Mouse (Mus musculus) forebrain, embryonic 11.5 days (tissue): ENCODE data around the gene Foxp1. TPM values are rescaled to one million over a fixed set of nuclear protein-coding genes. Genes with fewer than 3 reads are reported as not detected.

ENCODE experiments used
- ATAC-seq: fragments of 200-750 bp; cut with Nextera tagmentation; replicated peaks from 2 replicates; pipeline ENCODE4 v1.8.0; 2017; ENCODE audit warnings: moderate TSS enrichment; ENCODE audit not compliant: low FRiP score
- DNase-seq: peaks from one replicate; pipeline ENCODE4 v3.0.0-alpha.2; 2017; ENCODE audit warnings: low spot score
- H3K27ac ChIP-seq: fragments of 300-500 bp; sonication (generic); 2 replicates; pipeline ENCODE4 v1.5.1; 2014; ENCODE audit warnings: low read depth, low read length
- H3K27me3 ChIP-seq: fragments of 300-500 bp; sonication (generic); 2 replicates; pipeline ENCODE4 v1.6.1; 2014; ENCODE audit warnings: mild to moderate bottlenecking, low read length, mixed read lengths; ENCODE audit not compliant: control insufficient read depth, insufficient read depth
- H3K36me3 ChIP-seq: fragments of 300-500 bp; sonication (generic); 2 replicates; pipeline ENCODE4 v1.6.1; 2014; ENCODE audit warnings: mild to moderate bottlenecking, low read length, moderate library complexity, mixed read lengths; ENCODE audit not compliant: control insufficient read depth, insufficient read depth
- H3K4me1 ChIP-seq: fragments of 300-500 bp; sonication (generic); replicated peaks from 2 replicates; pipeline ENCODE4 v1.6.1; 2014; ENCODE audit warnings: low read length, mixed read lengths; ENCODE audit not compliant: control insufficient read depth, insufficient read depth
- H3K4me2 ChIP-seq: fragments of 300-500 bp; sonication (generic); 2 replicates; pipeline ENCODE4 v1.6.1; 2014; ENCODE audit warnings: low read depth, mild to moderate bottlenecking, low read length, moderate library complexity, mixed read lengths; ENCODE audit not compliant: severe bottlenecking
- H3K4me3 ChIP-seq: fragments of 300-500 bp; sonication (generic); 2 replicates; pipeline ENCODE4 v1.5.1; 2014; ENCODE audit warnings: low read depth, low read length
- H3K9ac ChIP-seq: fragments of 300-500 bp; sonication (generic); 2 replicates; pipeline ENCODE4 v1.6.1; 2014; ENCODE audit warnings: low read length
- H3K9me3 ChIP-seq: fragments of 300-500 bp; sonication (generic); 2 replicates; pipeline ENCODE4 v1.6.1; 2016; ENCODE audit warnings: low read length, mixed read lengths; ENCODE audit not compliant: control insufficient read depth
- WGBS: fragments of 180-500 bp; shearing (Covaris S2); extraction: QIAGEN DNeasy Blood & Tissue Kit; methylation state at CpG from one replicate; pipeline ENCODE4 v1.1.7; 2014; 5-methylcytosine and 5-hydroxymethylcytosine counted together
- polyA plus RNA-seq: library from polyadenylated mRNA; unstranded; fragments of >200 nt; fragmentation: Nextera tagmentation; extraction: Ambion mirVana; gene quantifications from 2 replicates; pipeline ENCODE4 v1.2.1, GENCODE M21; 2014

The Foxp1 gene
- polyA plus RNA-seq, 1 experiment from 2014 or later: 91.5 TPM

DNA sequence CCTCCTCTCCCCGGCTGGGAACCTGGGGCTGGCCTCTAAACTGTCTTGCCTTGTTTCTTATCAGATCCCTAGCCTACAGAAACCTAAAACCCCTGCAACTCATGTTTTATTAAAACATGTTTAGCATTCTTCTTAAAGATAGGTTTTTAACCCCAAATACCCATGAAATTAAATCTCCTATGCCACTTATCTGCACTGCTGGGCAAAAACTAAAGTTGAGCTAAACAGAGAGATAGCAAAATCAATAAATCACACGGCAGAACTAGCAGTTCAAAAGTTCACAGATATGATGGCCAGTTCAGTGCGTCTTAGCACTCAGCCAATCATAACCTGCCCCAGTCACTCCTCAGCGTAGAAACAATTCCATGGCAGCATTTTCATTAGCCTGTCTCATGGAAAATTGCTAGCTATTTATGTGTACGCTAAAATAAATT, 316.1 kb downstream of the Foxp1 start:
- no peaks in the 10 kb centered on the region for H3K36me3 ChIP-seq
- H3K27me3 ChIP-seq: no peaks in the 10 kb centered on the region
- H3K4me2 ChIP-seq: 0 out of 2 replicates have a peak overlapping the region, but pooled peaks have one; percentile 26

DNA sequence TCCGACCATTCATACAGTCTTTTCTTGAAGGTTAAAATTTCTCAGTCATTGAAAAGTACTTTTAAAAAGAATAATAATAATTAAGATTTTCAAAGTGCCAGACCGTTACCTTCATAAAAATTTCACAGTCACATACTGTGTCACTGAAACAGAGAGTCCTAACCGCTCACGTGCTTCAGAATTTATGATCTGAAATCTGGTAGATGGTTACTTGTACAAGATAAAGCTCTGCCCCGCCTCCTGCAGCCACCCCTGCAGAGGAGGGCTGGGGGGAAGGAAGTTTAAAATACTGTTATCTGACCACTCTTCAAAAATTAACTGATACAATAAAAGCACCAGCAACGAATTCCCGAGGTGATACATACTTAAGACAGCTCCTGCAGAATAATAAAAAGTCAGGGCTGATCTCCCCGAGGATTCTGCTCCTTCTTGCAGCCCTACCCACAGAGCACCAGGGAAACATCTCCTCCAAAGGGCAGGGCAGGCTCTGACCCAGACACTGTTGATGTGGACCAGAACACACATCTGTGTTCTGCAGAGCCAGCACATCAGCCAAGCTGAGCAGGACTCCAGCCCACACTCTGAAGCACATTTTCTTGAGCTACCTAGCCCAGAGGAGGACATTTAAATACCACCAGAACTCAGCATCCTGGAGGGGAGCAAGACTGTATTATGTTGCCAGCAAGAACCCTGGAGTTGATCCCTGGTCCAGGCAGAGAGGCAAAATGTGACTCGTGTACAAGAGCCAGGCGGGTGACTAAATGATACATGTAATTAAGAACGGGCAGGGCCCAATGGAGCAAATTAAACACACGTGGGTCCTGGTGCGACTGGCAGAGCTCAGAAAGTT, 316.7 kb downstream of the Foxp1 start:
- Histone ChIP-seq H3K4me1 (peaks cover 32% of the 10 kb centered on the region), H3K9me3 (no peaks in the 10 kb centered on the region), H3K27me3 (no peaks in the 10 kb centered on the region), H3K36me3 (no peaks in the 10 kb centered on the region), H3K4me3 (no peak overlapping the region), H3K27ac (no peak overlapping the region), H3K4me2 (peak overlapping the region; percentile 26; the same call in 1 of the 2 replicates), H3K9ac (no peak overlapping the region; the same call in 1 of the 2 replicates)
- ATAC-seq (no peak), DNase-seq (no peak)
- 27% methylated on average over 13 of the region's 13 CpGs for WGBS

More for the DNA sequence above, 316.1 kb downstream of the Foxp1 start:
- no peak overlapping the region for H3K27ac ChIP-seq
- peaks cover 32% of the 10 kb centered on the region for H3K4me1 ChIP-seq
- H3K9ac ChIP-seq: no peak overlapping the region; the same call in 1 of the 2 replicates
- ATAC-seq (no peak), DNase-seq (no peak)
- 38% methylated on average over 5 of the region's 5 CpGs for WGBS
- H3K9me3 ChIP-seq: no peaks in the 10 kb centered on the region
- no peak overlapping the region for H3K4me3 ChIP-seq

DNA sequence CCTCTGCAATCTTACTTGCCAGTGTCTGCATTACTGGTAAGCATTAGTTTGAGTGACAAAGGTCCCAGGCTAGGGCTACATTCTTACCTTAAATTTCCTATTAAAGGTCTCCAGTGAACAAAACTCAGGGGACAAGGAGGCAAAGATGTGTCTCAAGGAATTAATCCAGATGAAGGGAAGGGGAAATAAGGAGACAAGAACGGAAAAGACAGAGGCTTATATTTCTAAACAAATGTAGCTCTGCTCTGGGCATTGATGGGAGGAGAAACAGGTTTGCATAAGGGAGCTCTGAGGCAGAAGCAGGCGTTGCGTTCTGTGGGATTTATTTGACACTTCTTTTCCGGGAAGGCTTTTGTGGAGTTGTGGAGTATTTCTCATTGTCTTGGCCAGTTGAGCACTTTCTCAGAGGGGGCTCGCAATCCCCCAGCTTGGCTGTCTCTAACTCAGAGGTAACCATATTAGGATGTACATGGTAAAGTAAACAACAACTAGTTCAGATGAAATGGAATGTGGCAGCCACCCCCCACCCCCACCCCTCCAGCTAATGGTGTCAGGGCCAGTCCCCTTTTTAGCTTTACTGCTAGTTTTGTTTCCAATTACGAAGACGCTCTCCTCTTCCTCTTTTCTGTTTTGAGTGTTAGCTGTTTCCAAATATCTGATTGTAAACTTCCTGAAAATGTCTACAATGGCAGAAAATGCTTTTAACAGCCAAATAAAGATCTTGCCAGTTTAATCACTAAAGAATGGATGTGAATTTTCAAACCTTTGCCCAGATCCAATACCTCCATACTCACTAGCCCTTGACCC, 317.5 kb downstream of the Foxp1 start:
- no peak for DNase-seq
- WGBS: 4% methylated on average over 7 of the region's 7 CpGs
- Histone ChIP-seq H3K9me3 (no peaks in the 10 kb centered on the region), H3K36me3 (no peaks in the 10 kb centered on the region), H3K4me2 (peak overlapping the region; percentile 49), H3K4me1 (peaks cover 39% of the 10 kb centered on the region), H3K4me3 (peak overlapping the region; percentile 7; the same call in 1 of the 2 replicates), H3K9ac (peak overlapping the region; percentile 32; the same call in 1 of the 2 replicates), H3K27ac (peak overlapping the region; percentile 76), H3K27me3 (no peaks in the 10 kb centered on the region)
- ATAC-seq: no peak

DNA sequence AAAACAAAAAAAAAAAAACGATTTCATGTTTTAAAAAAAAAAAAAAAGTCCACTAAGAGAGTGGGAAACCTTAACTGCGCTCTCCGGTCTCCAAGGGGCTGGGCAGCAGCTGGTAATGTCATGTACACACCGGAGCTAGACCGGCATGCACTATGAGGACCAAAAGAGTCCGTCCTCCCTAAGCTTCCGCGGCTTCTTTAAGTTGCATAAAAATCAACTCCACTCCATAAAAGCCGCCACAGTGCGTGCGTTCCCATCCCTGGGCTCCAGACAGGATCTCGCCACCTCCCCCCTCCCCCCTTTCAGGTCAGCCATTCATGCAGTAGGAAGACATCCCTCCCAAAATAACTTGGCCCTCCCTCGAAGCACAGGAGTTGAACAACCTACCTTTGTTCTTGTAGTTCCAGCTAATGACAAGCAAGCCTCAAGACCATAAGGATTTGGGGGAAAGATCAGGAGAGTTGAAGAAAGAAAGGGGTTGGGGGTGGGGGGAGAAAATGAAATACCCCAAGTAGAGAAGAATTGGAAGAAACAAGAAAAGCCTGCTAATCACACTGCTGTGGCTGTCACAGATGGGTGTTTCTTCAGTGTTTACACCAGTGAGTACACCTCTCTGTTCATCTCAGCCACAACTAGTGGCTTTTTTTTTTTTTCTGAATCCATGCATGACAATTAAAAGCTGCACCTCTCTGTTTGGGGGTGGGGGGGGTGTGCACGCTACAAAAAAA, 318.3 kb downstream of the Foxp1 start:
- Histone ChIP-seq H3K9me3 (no peaks in the 10 kb centered on the region), H3K36me3 (no peaks in the 10 kb centered on the region), H3K4me1 (peaks cover 43% of the 10 kb centered on the region), H3K4me2 (peak overlapping the region; percentile 49), H3K27ac (peak overlapping the region; percentile 77; the same call in 1 of the 2 replicates), H3K9ac (peak overlapping the region; percentile 37; the same call in 1 of the 2 replicates), H3K4me3 (peak overlapping the region; percentile 13; the same call in 1 of the 2 replicates), H3K27me3 (no peaks in the 10 kb centered on the region)
- ATAC-seq: peak; percentile 44; the same call in 1 of the 2 replicates
- under 1% methylated on average over 14 of the region's 14 CpGs for WGBS
- peak; percentile 82 for DNase-seq

DNA sequence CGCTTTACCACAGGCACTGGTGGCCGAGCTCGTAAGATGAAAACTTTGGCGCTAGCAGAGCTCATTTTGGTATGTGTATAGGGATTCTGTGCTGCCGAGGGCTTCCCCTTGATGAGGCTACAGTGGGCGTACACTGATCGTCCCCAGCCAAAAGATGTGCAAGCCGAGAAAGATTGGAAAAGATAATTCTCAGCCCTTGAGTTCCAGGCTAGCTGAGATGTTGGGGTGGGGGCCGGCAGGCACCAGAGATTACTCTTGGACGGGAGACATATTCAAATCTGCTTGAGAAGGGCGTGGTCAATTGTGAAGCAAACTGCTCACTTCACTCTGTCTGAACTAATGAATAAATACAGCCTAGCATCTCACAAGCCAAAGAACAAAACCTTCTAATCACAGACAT, 319.3 kb downstream of the Foxp1 start:
- Histone ChIP-seq H3K27me3 (no peaks in the 10 kb centered on the region), H3K4me1 (peaks cover 43% of the 10 kb centered on the region), H3K4me3 (peak overlapping the region; percentile 12; the same call in 1 of the 2 replicates), H3K9me3 (no peaks in the 10 kb centered on the region), H3K36me3 (no peaks in the 10 kb centered on the region), H3K4me2 (peak overlapping the region; percentile 49), H3K9ac (peak overlapping the region; percentile 27; the same call in 1 of the 2 replicates), H3K27ac (peak overlapping the region; percentile 77)
- DNase-seq (peak; percentile 69), ATAC-seq (peak; percentile 23; the same call in 1 of the 2 replicates)
- WGBS: 7% methylated on average over 11 of the region's 11 CpGs

DNA sequence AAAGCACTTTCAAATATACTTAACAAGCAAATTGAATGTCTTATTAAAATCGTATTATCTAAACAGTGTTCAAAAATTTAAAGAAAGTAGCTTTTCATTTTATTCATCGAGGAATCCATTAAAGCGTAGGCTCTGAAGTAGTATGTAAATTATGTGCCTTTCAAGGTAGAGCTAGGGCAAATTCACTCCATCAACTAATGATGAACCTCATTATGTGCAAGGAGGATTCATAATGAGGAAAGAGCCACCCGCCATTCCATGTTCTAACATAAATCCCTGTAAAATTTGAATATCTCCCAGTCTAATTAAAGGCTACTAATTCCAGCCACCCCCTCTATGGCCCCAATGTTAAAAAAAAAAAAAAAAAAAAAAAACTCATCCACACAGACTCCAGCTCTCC, 319.7 kb downstream of the Foxp1 start:
- H3K4me3 ChIP-seq: no peak overlapping the region
- H3K27ac ChIP-seq: peak overlapping the region; percentile 77; the same call in 1 of the 2 replicates
- WGBS: 40% methylated on average over 4 of the region's 4 CpGs
- DNase-seq (no peak), ATAC-seq (peak; percentile 40; the same call in 1 of the 2 replicates)
- H3K4me1 ChIP-seq: peaks cover 43% of the 10 kb centered on the region
- H3K36me3 ChIP-seq: no peaks in the 10 kb centered on the region
- no peaks in the 10 kb centered on the region for H3K27me3 ChIP-seq
- H3K9ac ChIP-seq: no peak overlapping the region
- H3K9me3 ChIP-seq: no peaks in the 10 kb centered on the region
- peak overlapping the region; percentile 49 for H3K4me2 ChIP-seq

DNA sequence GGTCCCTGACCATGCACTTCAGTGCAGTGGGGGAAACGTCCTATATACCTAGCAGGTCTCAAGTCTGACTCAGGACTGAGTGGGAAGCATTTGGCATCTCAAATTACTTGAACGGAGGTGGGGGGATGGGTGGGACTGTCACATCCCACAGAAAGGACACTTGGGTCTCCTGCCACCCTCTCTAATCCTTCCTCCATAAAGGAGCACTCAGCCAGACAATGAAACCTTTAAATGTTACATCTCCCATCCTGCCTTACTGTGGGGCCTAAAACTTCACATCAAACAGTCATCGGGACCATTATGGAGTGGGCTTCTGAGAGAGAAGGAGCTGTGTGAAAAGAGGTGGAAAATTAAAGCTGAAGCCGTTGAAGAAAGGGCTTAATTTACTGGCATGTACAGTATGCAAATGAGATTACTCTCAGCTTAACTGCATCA, 321.2 kb downstream of the Foxp1 start:
- Histone ChIP-seq H3K4me2 (peak overlapping the region; percentile 19; the same call in 1 of the 2 replicates), H3K27me3 (no peaks in the 10 kb centered on the region), H3K9me3 (no peaks in the 10 kb centered on the region), H3K4me1 (peaks cover 37% of the 10 kb centered on the region), H3K36me3 (no peaks in the 10 kb centered on the region), H3K27ac (peak overlapping the region; percentile 31; the same call in 1 of the 2 replicates), H3K9ac (no peak overlapping the region), H3K4me3 (no peak overlapping the region)
- WGBS: 2% methylated on average over 4 of the region's 4 CpGs
- ATAC-seq (peak; percentile 81), DNase-seq (peak; percentile 79)
